Mouse (Mus musculus) left cerebral cortex, postnatal 10 days (tissue): ENCODE data around the gene Gm21970. TPM values are rescaled to one million over a fixed set of nuclear protein-coding genes. Genes with fewer than 3 reads are reported as not detected.
A peak's percentile ranks its signal among the peaks of the same experiment; 100 is the strongest.

Source experiments
- DNase-seq, 2 experiments: peaks; one replicate each; pipeline ENCODE4 v3.0.0; 2021 to 2022; ENCODE audit warnings: low spot score in 2 of 2, mixed read lengths in 1 of 2; ENCODE audit errors: extremely low spot score in 1 of 2
- intact Hi-C: fragments of 180-260 bp; cut with DNase I; formaldehyde crosslinking; loops from one replicate; pipeline ENCODE4 v1.15.1; 2025
- total RNA-seq, 2 experiments: library from RNA; stranded (reverse); gene quantifications; 2 replicates each; pipeline ENCODE4 v1.2.3; 2021

Gene Gm21970
- total RNA-seq, 2 experiments from 2014 or later = not detected

DNA sequence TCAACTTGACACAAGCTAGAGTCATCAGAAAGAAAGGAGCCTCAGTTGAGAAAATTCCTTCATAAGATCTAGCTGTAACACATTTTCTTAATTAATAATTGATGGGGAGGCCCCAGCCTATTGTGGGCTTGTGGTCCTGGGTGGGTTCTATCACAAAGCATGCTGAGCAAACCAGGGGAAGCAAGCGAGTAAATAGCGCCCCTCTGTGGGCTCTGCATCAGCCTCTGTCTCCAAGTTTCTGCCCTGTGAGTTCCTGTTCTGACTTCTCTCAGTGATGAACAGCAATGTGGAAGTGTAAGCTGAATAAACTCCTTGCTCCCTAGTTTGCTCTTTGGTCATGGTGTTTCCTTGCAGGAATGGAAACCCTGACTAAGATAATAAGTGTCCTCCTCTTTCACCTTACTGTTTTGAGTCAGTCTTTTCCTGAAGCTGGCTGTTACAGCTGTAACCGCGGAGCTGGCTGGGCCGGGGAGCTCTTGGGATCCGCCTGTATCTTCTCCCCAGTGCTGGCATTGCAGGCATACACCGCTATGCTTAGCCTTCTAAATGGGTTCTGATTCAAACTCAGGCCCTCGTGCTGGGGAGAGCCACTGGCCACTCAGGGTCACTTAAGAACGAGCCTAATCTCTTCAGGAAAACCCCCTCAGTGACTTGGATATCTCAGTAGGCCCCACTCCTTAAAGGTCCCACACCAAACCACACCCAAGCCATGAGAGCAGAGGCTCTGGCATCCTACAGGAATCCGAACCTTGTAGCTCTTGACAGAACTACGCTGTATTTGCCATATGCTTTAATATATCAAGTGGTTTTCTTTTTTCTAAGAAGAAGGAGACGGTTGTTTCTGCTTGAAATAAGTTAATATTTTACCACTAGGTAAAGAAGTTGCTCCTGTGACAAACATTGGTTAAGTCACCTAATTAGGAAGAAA is 58.9 kb downstream of the Gm21970 start:
- no peak for DNase-seq
- intact Hi-C loops = no loop called here

DNA sequence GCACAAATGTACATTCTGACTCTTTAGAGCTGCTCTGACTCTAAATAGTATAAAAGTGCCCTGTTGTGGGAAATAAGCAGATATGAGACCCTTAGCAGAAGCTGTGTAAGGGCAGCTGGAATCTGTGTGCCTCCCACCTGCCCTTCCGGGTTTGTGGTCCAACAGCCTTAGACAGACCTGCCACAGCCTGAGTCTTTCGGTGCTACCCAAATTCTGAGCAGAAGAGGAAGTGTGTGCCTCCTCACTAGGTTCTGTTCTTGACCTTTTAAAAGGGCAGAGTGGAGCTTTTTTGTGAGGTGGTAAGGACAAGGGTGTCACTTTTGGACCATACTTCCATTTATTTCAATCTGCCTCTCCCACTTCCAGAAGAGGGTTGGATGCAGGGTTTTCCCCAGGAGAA is 60.4 kb downstream of the Gm21970 start:
- DNase-seq = no peak
- intact Hi-C loops = no loop called here

DNA sequence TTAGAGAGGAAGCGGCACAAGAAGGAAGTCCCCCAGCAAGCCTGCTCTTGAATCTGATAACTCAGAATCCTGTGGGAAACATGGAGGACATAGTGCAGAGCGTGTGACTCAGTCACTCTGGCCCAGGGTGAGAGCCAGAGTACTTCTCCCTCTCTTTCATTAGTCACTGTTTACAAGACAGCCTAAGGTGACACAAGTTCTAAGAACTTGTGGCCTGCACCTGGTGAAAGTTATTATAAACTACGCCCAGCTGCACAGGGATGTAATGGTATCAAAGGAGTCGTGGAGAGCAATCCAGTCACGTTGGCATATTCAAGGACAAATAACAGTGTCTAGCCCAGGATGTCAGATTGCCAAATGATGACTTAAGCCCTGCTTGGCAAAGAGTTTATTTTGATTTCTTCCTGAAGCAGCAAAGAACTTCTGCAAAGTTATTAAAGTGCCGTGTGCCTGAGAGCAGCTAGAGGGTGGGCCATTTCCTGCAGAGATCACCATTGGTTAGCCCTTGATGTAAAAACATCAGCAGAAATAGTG is 60.9 kb downstream of the Gm21970 start:
- intact Hi-C loops = no loop called here
- DNase-seq = peak in 1 of 2 experiments; percentile 42

DNA sequence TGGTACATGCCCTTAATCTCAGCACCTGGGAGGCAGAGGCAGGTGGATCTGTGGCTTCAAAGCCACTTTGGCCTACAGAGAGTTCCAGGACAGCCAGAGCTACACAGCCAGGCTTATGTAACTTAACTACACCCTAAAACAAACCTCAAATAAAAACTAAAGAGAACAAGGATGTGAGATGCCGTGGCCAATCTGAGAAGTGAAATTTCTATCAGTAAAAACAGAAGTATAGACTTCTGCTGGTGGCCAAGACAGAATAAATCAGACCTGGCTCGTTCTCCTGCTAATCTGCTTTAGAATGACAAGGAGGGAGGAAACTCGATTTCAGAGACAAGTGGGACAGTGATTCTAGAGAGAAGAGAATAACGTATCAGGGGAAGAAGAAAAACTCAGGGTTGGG is 64.3 kb downstream of the Gm21970 start:
- no peak for DNase-seq
- intact Hi-C loops = no loop called here

DNA sequence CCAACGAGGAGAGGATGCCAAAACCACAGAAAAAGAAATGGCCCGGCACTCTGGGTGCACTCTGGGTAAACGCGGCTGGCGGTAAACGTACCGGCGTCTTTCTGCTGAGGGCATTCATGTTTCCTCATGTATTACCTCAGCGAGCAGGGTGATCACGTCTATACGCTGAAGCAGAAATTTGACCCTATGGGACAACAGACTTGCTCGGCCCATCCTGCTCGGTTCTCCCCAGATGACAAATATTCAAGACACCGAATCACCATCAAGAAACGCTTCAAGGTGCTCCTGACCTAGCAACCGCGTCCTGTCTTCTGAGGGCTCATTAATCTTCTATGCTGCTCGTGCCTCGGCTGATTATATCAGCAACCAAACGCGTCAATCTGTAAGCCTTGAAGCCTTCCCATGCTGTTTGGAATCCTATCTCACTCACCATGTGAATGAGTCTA is 66.8 kb downstream of the Gm21970 start:
- intact Hi-C loops = no loop called here
- DNase-seq = no peak

DNA sequence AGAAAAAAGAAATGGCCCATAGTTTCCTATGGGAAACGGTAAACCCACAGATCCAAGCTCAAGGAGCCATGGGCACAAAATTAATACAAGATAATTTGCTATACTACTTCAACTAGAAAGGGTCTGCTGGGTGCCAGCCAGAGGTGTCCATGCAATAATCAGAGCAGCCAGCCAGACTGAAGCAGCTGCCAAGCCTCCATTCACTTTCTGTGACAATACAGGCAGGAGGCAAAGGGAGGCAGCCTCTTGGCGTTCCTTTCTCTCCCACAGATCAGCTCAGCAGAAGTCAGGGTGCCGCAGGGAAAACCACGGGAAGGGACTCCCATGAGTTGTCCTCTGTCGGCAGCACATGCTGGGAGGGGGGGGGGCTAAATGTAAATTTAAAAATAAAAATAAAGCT is 67.5 kb downstream of the Gm21970 start:
- intact Hi-C loops = no loop called here
- peak in 1 of 2 experiments; percentile 37 for DNase-seq

DNA sequence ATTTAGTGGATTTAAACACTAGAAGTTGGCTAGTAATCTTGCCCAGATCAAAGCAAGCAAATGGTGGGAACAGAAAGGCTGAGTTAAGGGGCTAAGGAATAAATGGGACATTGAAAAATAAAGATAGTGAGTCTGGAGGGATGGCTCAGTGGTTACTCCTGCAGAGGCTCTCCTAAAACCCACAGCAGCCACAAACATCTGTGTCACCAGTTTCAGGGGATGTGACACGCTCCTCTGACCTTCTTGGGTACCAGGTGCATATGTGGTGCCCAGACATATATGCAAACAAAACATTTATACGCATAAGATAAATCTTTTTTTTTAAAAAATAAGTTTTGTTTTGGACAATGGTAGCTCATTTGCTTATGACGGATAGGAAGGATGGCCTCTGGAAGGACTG is 67.9 kb downstream of the Gm21970 start:
- no peak for DNase-seq
- intact Hi-C loops = no loop called here

DNA sequence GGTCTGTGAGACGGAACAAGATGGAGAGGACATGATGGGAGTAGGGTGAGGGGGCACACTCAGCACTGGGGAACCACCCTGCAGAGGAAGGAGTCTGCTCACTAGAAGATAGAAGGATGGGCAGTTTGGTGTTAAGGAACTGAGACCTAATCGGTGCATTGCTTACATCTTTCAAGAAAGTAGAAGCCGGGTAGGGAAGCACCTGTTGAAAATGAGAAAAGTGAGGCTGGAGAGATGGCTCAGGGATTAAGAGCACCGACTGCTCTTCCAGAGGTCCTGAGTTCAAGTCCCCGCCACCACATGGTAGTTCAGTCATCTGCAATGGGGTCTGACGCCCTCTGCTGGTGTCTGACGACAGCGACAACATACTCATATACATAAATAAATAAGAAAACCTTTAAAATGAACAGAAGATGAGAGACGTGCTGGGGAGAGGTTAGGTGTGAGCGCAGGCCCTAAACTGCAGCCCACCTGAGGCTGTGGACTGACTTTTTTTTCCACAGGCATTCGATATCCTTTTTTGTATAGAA is 68.4 kb downstream of the Gm21970 start:
- intact Hi-C loops = no loop called here
- DNase-seq = no peak

DNA sequence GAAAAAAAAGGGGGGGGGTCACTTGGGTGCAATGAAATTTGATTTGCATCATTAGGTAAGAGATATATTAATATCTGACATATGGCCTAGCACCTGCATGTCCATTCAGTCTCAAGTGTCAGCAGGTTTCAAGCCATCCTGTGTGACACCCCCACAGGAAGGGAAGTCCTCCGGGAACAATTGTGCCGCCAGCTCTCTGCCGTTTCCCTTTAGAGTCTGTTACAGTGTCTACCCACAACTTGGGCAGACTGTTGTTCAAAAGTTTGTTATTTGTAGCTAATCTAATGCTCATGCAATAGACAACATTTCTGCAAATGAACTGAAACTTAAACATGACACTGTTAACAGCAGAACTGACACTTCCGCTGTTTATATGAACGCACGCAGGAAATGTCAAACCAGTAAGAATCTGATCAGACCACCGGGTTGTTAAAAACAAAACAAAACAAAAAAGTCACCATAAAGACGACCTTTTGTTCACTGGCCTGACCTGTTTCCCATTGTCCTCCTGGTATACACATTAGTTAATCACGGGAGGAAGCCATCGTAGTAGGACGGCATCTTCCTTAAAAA is 69.6 kb downstream of the Gm21970 start:
- DNase-seq = peak in 1 of 2 experiments; percentile 38
- intact Hi-C loops = no loop called here

DNA sequence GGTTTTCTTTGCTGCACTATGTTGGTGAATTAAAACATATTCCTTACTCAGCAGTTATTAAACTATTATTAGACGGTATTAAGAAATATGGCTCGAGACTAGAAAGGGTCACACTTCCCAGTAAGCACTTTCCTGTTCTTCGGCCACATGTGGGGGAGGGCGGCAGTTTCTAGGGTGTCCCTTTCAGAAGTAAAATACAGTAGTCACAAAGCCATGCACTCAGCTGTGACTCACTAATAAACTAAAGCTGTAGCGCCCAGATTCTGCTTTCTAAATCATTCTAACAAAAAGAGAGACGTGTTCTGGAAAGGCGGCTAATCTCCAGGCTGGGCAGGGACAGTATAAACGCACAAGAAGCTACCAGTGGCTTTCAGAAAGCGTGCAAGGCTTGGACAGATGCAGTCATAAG is 70.3 kb downstream of the Gm21970 start:
- DNase-seq = no peak
- intact Hi-C loops = no loop called here

DNA sequence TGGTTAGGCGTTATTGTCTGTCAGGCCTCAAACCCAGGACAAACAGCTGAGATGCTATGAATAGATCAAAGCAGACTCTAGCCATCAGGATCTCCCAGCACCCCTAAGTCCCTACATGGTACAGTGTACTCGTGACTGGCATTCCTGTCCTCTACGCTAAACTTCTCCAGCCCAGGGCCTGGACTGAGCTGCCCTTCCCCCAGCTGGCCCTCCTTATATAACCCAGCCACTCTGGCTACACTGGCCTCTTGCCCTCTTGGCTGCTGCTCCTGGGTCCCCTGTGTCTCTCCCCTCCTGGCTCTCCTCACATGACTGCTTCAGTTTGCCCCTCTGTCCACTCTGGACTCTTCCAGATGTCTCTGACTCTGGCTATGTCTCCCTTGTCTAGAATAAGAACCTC is 71.1 kb downstream of the Gm21970 start:
- intact Hi-C loops = no loop called here
- no peak for DNase-seq

DNA sequence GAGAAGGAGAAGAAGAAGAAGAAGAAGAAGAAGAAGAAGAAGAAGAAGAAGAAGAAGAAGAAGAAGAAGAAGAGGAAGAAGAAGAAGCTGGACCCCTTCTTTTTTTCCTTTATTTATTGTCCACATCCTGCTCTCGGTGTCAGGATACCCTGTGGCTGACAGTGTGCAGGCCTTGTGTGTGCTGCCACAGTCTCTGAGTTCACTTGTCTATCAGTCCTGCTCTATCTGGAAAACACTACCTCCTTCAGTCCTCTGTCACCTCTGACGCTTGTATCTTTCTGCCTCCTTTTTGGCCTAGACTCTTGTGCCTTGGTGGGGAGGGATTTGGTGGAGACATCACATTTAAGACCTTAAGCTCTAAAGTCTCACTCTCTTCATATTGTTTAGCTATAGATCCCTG is 71.9 kb downstream of the Gm21970 start:
- DNase-seq = no peak
- intact Hi-C loops = no loop called here

DNA sequence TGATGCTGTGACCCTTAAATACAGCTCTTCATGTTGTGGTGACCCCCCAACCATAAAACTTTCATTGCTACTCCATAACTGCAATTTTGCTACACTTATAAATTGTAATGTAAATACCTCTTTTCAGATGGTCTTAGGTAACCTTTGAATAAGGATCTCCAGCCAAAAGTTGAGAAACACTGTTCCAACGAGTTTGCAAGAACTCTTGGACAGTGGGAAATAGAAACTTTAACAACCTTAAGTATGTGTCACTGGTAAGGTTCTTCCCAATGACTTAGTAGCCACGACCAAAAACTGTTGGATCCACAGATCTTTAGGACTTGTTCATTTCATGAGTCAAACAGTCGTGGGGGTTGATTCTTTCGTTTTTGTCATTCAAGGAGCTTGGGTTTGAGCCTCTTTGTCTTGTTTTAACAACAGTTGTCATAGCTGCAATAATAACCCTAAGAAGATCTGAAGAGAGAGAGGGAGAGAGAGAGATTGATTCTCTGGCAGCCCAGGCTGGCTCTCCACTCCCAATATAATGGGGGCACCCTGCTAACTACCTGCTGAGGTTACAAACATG is 72.4 kb downstream of the Gm21970 start:
- intact Hi-C loops = no loop called here
- DNase-seq = no peak

DNA sequence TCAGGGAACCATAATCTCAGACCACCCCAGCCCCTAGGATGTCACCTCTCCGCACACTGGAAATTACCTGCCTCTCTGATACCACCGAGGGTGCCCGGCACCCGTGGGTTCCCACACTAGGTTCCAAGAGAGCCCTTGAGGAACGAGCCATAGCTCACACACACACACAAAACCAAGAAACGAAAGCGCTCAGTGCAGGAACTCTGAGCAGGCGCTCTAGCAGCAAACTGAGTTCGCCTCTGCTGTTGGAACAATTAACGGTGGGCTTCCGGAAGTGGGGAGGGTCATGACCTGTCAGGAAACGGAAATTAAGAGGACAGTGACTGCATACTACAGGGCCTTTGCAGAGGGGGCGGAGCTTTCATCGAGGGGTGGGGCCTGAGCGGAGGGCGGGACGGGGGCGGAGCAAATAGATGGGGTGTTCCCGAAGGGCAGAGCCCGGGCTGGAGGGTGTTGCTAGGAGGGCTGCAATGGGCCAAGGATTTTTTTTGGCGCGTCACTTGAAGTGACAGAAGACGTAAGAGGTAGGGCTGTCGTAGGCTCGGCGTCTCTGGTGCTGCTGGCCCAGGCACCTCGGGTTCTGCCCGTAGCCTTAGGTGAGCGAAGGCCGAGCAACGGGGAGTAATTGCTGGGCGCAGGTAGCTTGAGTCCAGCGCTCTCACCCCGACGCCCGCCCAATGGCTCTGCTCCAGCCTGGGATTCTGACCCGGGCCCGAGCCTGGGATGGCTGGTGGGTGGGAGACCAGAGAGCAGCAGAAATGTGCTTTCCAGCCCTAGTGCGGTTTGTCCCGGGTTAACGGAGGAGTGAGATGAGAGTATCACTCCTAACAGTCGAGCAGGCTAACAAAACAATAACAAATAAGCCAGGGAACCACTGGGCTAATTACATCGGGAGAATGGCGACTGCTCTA is 73.3 kb downstream of the Gm21970 start:
- intact Hi-C loops = no loop called here
- peak; percentile 84 to 92 for DNase-seq

DNA sequence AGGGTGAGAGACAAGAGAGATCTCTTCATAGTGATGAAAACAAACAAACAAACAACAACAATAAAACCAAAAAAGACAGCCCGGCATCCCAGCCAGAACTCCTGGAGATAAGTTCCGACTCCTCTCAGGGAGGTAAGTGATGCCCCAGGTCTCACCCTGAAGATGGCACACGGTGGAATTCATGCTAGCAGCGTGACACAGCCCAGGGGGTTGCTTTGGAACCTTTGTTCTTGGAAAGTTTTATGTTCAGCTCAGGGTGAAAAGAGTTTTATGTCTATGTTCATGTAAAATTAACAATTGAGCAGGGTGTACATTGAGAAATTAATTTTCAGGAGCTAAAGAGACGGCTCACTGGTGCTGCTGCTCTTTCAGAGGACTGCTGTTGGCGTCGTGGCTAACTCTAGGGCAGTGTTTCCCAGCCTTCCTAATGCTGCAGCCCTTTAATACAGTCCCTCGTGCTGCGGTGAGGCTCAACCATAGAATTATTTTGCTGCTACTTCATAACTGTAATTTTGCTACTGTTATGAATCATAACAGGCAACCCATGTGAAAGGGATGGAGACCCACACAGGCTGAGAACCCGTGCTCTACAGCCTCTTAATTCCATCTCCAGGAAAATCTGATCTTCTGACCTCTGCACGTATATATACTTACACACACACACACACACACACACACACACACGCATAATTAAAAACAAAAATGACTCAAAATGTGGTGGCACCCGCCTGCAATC is 74.2 kb downstream of the Gm21970 start:
- DNase-seq = no peak
- intact Hi-C loops = no loop called here

DNA sequence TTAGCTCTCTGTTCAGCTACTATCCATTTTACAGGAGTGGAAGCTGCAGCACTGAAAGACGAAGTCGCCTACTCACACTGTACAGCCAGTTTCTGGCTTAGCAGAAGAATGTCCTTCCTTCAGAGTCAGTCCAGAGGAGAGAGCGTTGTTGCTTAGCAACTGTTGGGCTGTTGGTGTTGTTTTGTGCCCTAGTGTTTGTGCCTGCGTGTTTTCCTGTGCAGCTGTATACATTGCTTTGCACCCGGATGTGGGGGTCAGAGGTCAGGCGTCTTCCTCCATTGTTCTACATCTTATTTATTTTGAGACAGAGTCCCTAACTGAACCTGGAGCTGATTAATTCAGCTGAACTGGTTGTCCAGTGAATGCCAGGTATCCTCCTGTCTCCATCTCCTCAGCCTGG is 75.0 kb downstream of the Gm21970 start:
- DNase-seq = peak in 1 of 2 experiments; percentile 83
- intact Hi-C loops = no loop called here
